Mouse (Mus musculus): ENCODE measurements around the gene Tacr1.
"Not testable (repeated sequence)": the region's sequence is repeated elsewhere in the genome, so short reads cannot be mapped to it uniquely, and the experiment has no call there.

Gene Tacr1

DNA sequence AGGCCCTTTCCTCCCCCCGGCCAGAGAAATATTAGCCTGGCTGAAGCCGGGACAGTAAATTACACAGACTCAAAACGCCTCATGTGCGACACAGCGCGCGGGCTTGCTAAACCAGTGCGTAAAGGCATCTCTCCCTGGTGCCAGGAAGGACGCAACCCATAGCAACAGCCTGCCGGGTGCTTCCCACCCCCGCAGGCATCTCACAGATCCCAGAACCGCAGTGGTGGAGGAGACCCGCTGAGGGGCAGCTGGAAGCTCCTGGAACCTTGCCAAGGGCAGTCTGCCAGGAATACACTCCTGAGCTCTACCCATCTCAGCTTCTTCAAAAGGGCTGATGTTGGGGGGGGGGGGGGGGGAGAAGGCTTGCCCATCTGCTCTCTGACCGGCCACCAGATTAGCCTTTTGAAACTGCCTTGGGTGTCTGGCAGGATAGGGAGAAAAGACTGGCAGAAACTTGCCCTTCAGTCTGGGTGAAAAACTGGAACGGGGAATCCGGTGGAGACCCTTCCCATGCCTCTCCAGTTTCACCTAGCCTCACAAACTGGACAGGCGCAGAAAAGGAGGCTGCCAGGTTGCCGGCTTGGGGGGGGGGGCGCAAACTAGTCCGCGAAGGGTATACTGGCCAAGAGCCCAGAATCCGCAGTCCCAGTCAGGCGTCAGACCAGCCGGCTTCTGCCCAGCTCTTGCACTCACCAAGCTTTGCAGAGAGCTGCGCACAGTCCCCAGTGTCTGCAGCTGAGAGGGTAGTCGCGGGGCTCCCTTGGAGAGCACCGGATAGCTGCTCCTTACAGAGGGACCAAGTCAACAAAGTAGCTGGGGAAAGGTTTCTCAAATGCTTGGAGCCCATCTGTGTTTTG lies at the start of gene Tacr1:
TSS of gene Tacr1 (plus strand) at position 740 of the 857 bp plus-strand sequence.
- DNase-seq, result peak; percentile 91 to 93

DNA sequence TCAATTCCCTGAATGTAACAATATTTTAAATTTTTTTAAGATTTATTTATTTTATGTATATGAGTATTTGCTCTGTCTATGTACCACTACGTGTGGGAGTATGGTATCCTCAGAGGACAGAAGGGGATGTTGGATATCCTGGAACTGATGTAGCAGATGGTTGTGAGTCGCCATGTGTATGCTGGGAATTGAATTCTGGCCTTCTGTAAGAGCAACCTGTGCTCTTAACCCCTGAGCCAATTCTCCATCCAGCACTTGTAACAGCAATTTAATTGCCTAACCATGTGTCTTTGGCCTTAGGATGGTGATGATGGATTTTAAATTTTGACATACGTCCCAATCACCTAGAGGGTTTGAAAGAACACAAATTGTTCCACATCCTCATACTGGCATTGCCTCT lies 26.0 kb upstream of the Tacr1 start:
- DNase-seq, result no peak

DNA sequence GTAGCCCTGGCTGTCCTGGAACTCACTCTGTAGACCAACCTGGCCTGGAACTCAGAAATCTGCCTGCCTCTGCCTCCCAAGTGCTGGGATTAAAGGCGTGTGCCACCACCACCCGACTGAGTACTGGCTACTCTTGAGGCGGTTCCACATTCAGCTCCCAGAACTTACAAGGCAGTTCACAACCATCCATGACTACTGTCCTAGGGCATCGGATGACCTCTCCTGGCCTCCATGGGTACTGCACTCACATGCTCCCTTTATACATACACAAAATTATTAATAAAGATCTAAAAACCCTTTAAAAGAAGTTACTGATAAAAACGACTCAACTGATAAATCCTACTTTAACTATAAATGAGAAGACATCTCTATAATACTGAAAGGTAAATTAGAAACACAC lies 18.6 kb upstream of the Tacr1 start:
- DNase-seq, result no peak

DNA sequence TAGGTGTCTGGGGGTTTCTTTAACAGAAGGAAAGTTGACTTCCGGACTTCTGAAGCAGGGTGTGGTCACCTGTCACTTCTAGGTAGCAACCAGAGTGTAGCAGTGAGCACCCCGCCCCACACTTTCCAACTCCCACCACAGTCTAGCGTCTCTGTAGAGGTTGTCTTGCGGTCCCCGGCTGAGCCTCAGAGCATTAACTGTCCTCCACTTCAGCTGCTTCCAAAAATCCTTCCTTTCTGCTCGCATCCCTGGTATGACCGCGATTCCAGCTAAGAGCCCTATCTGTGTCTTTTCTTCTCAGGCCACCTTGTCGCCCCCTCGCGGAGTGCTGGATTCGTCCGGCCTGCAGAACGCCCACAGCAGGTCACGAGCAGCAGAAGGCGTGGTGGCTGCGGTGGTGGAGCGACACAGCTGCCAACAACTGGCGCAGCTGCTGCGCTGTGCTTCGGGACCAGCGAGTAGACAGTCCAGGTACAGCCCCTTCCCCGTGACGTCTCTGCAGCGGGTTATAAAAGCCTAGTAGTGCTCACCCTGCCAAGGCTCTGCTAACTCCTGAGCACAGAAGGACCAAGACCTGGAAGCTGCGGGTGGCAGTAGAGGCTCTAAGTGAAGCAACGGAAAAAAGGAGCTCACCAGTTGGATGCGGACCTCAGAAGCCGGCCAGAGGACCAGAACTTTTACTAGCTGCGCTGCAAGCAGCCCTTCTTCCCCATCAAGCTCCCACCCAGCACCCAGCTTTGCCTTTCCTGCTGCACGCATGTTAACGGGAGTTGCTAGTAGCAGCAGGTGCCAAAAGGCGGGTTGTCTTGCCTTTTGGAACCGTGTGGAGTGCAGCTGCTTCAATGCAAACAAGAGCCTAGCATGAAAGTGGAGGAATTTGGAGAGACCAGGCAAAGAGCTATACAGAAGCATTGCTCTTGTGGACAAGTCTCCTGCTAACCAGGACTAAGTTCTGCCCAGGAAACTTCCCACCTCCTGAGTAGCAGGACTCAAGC lies 664 bp downstream of the Tacr1 start:
- DNase-seq, result peak; percentile 67 to 74

DNA sequence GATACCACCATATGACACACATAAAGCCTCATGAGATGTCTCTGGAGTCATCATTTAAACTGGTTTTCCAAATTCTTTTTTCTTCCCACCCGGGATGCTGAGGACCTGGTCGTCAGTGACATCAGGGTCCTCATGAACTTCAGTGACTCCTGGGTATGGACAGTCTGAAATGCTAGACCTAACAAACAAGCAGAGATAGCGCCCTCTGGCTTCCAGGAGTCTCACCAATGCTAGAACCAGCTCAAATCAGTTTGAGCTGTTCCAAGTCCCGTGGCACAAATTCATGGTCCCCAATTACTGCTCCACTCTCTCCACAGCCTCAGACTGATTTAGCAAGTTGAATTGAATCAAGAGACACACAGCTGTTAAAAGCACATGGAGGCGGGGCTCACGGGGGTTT lies 16.2 kb downstream of the Tacr1 start:
- DNase-seq, result peak; percentile 22 to 31

DNA sequence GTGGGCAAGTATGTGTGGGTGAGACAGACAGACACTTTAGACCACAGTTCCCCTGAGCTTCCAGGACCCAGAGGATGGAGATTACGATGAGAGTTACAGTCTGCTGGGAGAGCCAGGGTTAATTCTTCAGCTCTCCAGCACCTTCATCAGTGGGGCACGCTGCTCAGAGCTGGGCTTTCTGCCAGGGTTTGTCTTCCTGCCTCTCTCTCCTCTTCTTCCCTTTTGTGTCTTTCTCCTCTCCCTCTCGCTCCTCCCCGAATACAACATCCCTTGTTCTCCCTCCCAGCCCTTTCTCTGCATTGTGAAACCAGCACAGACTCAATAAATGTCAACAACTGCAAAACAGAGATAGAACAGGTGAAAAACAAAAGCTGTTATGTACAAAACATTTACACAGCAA lies 18.1 kb downstream of the Tacr1 start:
- peak; percentile 19 to 36 for DNase-seq

DNA sequence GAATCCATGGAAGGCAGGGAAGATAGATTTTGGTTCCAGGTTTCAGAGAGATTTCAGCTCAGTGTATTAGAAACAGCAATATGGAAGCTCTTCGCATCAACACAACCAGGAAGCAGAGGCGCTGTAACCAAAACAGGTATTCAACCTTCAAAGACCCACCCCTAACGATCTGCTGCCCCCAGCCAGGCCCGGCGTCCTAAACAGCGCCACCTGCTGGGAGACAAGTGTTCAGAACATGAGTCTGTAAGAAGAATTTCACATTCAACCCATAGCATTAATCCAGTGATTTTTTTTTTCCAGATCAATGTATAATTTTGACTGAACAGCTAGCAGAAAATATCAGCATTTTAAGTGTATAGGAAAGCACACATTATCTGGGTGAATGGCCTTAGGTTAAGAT lies 26.8 kb downstream of the Tacr1 start:
- no peak for DNase-seq

DNA sequence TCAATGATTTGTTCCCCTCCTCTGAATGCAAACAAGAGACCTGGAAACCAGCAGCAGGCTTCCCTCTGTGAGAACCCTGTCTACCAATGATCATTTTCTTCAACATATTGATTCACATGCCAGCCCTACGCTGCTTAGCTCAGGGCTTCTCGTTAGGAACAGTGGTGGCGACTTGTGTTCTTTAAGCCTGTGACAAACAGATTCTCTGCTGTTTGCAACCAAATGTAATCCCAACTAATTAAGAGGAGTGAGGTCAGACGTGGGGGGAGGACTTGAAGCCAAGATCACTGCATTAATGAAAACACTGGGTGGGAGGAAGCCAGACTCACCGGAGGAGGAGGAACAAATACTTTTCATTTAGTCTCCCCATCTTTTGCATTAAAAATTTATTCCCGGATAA lies 27.6 kb downstream of the Tacr1 start:
- DNase-seq, result no peak

DNA sequence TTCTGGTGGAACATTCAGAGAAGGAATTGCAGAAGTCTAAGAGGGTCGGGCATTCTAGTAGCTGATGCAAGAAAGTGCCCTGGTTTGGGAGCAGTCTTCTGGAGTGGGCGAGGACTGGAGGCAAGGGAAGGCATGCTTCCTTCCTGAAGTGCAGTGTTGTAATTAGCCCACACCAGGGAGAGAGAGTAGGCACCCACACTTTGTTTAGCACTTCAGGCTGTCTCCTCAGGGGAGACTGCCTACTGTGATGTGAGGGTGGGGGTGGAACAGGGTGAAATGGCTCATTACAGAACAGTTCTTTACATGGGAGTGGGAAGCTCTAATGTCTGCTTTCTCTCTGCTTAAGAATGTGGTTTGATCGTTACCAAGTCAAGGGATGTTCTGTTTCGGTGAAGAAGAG lies 35.0 kb downstream of the Tacr1 start:
- no peak for DNase-seq

DNA sequence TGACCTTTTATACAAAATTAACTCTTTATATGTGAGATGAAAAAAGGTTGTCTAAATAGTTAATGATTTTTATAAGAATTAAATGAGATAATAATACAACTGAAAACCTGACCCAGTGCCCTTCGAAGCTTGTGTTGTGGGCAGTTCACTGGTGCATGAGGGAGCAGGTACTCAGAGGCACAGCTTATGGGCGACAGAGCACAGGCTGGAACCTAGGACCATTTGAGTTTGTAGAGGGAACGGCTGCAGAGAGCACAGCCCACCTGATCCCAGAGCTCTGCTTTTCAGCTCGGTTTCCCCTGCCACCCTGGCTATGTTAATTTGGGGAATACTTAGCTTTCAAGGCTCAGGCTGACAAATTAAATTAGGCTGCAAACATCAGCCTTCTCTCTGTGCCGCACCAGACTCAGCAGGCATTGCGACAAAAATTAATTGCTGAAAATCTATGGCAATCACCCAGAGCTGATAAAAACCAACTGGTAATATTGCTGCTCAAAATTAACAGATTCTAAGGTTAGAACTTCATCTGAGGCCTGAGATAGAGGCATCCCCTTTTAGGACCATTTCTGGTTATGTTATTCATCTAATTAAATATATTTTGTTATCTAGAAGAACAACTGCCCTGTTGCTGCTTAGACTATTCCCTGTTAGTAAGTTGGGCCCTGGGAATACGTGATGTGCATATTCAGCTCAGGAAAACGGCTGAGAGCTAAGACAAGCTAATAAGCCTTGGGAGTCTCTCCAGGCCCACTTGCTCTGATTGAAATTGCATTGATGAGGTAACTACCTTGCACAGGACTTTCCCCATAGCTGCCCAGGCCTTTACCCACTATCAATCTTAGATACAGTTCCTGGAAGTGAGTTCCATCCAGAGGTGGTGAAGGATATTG lies 50.3 kb downstream of the Tacr1 start:
- not testable (repeated sequence) for DNase-seq

DNA sequence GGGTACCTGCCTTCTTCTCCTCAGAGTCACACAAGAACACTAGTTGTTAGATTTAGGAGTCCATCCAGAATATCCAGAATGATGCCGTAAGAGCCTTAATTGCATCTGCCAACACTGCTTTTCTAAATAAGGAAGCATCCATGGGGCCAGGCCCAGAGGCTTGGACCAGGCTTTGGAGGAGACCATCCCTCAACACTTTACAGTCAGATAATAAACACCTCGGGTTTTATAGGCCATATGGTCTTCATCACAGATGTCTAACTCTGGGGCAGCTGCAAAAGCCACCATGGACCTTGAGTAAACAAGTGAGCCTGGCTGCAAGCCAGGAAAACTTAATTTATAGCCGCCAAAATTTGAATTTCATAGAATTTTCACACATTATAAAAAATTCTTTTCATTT lies 53.1 kb downstream of the Tacr1 start:
- DNase-seq, result no peak

DNA sequence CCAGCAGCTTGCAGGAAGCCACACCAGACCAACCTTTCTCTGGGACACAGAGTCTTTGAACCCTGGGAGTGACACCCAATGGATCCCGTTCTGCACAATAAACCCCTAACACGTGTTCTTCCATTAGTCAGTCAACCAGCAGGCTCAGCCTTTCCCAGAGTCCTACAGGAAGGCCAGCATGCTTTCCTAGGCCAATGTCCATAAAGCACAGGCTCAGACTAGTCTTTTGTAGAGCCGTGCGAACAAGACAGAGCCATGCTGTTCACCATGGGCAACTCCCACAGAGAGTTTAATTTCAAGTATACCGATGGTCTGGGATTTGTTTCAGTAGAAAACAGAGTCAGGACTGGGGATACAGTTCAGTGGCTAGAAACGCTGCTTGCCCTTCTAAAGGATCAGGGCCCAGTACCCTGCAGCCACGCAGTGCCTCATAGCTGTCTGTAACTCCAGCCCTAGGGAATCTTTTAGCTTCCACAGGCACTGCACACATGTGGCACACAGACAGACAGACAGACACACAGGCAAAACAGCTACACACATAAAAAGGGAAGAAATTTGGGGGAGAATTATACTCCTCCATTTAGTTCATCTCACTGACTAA lies 55.1 kb downstream of the Tacr1 start:
- no peak for DNase-seq

DNA sequence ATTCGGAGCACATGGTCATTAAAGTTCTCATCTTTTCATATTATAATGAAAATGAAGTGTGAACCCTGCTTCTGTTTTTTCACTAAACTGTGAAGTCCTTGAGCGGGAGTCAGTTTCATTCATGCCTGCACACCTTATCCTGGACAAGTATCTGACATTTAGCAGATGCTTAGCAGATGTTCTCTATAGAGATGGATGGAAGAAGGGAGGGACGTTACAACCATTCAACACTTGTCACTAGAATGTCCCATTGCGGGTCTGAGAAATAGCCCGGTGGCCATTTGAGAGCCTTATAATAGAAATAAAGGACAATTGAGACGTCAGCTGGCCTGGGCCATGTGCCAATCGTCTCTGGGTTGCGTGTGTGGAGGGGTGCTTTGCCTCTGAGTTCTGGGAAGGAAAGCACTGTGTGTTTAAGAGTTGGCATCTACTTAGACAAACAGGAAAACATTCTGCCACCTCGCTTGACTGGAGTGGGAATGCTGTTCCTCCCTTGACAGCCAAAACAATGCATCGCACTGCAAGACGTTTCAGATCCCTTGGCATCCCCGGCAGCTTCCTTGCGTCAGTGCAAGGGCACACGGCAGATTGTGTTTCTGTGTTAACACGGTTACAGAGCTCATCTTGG lies 56.7 kb downstream of the Tacr1 start:
- DNase-seq, result peak; percentile 51 to 61

DNA sequence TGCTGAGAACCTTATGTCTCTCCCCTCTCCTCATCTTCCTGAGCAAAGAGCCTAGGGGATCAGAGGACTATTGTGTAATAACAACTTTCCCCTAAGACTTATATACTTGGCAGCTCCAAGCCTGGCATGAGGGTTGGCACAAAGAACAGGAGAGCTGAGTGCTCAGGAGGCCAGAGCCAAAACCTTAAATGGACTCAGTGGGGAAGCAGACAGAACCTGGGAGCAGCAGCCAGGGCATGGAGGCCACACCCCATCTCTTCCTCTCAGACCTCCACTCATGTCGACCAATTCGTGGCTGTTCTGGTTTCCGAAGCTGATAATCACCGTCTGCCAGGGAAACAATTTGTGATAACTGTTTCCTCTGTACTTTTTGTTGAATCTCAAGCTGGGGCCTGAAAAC lies 61.0 kb downstream of the Tacr1 start:
- DNase-seq, result peak; percentile 53 to 73

DNA sequence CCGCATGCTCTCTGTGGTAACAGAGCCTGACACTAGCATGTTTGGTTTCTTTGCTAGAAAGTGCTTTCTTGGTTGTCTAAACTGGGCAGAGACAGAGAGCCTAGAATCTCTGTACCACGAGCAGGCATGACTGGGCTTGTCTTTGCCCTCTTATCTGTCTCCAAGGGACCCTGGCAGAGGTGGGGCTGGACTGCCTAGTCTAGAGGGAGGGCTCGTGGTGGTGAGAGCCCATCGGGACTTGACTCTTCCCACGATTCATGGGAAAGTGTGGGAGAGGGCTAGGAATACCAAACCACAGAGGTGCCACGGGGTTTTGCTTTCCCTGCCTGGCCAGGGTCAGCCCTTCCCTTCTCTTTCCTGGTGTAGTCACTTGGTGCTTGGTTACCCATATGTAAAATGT lies 72.3 kb downstream of the Tacr1 start:
- DNase-seq, result no peak

DNA sequence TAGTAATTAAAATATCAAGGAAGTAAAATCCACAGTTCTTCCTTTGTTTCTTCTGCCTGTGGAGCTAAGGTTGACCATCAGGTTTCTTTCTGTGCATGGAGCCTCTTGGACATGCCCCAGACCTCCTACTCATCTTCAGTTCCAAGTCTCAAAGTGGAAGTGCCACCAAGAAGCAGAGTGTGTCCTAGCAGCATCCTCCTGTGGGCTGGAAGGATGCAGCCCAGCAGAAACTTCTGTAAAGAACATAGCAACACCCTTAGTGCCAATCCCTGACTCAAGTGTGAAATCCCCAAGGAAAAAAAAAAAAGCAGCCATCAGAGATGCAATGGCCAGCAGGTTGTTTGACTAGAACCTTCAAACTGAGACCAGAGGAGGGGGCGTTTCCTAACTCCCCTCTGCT lies 81.7 kb downstream of the Tacr1 start:
- no peak for DNase-seq

DNA sequence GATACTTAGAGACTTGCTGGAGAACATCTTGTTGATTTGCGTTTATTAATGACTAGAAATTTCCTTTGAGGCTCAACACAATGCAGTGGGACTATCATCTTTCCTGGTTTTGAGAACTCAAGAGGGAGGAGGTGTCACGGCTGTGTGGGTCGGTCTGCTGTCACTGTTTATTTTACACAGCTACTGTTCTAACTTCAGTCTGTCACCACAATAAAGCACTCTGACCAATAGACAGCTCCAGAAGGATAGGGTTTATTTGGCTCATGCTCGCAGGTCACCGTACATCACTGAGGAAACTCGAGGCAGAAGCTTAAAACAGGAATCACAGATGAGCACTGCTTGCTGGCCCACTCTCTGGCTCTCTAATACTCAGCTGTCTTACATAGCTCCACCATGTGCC lies 92.3 kb downstream of the Tacr1 start:
- DNase-seq, result no peak

DNA sequence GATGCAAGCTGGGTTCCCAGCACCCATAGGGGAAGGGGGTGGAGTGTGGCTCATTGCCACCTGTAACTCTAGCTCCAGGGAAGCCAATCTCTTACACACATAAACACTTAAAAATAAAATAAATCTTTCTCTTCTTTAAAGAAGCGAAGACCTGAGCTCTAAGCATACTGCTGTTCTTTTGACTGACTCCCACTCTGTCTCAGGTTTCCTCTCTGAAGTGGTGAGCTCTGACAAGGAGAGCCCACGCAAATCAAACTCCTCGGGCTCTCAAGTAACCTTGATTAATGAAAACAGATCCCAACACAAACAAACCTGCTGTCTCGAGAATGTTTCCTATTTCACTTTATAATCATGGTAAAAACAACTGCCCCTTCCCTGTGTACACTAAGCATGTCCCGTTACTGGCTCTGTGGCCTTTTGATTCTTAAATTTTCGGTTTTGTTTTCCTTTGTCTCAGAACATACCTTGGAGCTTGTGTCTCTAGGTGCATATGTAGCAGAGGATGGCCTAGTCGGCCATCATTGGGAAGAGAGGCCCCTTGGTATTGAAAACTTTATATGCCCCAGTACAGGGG lies 108.8 kb downstream of the Tacr1 start:
- DNase-seq, result no peak

DNA sequence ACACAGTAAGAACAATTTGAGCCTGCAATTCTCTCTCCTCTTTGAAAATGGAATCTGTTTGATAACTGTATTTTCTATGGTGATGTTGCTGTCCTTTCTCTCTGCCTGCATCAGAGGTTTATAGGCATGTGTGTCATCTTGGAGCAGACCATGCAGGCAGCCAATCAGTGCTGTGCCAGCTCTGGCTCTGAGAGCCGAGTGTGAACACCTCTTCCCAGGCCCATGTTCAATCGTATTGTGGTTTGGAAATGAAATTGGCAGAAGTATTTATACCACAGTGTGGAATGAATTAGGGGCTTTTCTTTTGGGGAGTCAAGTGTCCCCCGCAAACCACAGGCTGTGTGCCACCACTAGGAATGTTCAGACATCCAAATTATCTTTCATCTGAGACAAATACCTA lies 117.5 kb downstream of the Tacr1 start:
- peak; percentile 7 to 15 for DNase-seq

DNA sequence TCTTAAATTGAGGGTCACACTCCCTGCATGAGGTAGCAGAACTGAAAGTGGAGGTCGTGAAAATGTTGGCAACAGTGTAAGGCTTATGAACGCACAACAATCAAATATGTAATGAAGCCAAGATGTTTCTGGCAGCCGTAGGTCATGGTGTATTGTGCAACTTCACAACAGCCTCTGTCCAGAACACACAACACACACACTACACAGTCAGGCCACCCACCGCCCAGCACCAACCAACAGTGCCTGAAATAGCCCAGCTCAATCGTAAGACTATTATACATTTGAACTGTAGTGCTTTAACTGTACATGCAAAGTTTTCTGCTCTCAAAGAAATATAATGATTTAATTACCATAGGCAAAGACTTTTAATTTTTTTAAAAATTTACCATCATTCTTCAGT lies 120.4 kb downstream of the Tacr1 start:
- DNase-seq, result no peak

DNA sequence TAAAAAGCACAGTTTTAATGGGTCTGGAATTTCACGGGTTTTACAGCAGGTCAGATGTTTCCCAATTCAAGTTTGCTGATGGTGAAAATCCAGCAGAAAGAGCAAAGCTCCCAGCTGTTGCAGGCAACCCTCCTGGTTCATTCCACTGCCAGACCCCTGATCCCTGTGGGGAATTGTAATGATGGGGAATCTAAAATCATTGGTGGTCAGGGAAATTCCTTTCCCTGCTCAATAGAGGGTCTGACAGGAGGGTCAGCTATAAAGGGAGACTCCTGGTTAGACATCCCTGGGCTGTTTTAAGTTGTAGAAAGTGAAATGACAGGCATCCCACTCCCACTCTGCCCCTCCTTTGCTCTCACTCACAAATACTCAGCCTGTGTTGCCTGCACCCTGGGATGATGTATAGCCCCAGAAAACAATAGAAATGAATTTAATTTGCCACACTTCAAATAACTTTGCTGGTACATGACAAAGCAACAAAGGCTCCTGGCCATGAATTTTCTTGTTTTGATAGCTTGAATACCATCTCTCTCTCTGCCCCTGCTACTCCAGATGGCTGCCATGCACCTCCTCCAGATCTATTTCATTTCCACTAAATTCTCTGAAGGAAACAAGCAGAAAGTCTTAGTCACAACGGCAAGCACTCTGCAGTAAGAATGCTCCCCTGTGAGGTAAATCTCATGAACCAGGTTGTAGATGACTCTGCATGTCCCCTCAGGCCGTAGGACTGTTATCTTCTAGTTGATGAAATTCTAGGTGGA lies 123.2 kb downstream of the Tacr1 start:
- no peak for DNase-seq
